Mouse (Mus musculus): ENCODE data around the gene Phactr2.

Gene Phactr2

DNA sequence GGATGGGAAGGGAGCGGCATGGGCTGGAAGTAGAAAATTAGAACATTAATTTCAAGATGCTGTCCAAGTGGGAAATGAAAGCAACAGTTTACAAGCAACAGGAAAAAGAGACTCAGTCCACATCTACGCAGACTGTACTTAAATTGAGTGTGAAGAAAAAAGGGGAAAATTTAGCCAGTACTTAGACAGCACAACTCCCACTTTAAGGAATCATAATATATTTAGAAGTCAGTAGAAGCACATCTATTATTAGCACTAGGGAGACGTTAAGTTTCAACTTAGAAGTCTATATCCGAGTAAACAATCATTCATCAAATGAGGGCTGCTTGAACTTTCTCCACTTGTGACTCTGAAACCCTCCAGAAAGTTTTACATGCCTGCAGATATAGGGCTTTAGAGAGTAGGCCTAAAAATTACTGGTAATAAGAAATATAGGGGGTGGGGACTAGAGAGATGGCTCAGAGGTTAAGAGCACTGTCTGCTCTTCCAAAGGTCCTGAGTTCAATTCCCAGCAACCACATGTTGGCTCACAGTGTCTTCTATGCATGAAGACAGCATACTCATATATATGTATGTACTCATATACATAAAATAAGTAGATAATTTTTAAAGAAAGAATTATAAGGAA lies 142.7 kb downstream of the Phactr2 start:
- intact Hi-C loops (cut with DNase I), result no loop called here

DNA sequence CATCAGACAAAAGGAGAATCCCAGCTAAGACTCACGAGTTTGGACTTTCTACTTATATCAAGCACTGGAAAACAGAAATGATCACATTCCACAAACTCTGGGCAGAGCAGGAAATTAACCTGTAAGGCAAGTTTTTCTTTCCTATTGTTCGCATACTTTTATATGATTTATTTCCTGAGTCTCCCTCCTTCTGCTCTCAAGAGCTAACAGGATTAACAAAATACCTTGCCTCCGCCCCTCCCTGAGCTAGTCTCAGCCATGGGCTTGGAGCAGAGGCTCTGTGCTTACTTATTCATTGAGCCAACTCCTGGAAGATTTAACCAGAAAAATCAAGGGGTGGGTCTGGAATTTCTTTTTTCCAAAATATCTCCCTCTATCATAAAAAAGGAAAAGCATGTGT lies 145.6 kb downstream of the Phactr2 start:
- intact Hi-C loops (cut with DNase I), result no loop called here

DNA sequence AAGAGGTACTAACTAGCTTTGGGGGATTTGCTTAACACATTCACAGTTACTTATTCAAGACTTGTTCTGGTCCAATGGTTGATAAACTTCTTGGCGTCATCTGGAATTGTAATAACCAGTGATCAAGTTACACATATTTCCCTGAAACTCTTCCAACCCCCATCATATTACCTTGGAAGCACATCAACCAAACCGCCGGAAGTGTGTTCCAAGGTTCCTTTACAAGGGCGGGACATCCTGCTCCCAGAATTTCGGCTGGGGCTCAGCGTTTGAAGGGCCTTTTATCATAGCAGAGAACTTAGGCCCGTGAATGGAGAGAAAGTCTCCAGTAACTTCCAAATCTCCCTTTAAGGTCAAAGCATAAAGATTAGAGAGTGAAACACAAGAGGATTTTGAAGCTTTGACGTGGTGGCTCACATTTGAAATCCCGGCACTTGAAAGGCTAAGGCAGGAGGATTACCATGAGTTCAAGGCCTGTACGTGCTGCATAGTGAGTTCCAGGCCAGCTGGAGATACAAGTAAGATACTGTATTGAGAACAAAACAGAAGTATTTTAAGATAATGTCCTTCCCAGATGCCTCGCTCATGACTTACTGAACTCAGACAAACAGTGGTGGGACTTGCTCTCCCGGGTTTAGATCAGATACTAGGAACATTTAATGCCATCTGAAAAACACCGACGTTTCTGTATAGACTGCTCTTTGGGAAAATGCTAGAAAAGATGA lies 147.9 kb downstream of the Phactr2 start:
- intact Hi-C loops (cut with DNase I), result no loop called here

DNA sequence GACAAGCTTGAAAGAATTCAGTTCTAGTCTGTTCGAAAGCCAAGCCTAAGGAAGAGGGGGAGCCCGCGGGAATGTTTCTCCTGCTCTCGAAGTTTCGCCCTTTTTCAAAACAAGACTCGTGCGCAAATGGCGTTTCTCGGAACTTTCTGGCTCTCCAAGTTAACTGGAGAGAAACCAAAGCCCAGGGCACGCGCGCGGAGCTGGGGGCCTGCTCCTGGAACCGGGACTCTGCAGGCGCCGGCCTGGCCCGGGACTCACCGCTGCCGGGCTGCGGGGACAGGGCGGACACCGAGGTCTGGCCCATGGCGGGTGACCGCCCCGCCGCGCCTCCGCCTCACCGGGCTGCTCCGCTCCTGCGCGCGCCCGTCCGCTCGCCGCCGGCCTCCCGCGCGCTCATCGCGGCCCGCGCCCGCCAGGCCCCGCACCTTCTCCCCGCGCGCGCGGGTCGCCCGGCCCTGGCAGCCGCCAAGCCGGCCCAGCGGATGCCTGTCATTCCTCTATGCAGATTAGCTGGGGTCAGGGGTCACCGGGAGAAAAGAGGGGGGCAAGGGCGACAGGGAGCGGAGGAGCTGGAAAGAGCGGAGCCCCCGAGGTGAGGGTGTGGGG lies 150.3 kb downstream of the Phactr2 start:
- intact Hi-C loops (cut with DNase I), result no loop called here

GRCm38 (mm10) chr10:13323139-13323805 lies 150.9 kb downstream of the Phactr2 start:
- intact Hi-C loops (cut with DNase I), result no loop called here

- intact Hi-C loops (cut with DNase I), result no loop called here
These were observed 159.2 kb downstream of the Phactr2 start for GRCm38 (mm10) chr10:13314999-13315398.

DNA sequence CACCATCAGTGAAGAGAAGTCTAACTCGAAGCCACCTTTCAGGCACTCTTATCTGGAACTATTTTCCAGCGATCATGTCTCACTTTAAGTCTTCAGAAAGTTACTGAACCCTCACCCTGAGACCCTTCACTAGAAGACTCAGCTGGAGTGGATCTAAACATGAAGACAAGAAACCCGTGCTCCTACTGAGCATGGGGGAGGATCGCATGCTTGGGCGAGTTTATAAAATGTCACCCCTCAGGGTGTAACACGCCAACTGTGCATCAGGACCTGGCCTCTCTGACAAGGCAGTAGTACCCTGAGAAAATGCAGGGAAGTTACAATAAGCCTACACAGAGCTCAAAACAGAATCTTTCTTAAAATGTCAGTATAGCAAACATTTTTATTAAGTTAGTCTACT lies 161.6 kb downstream of the Phactr2 start:
- intact Hi-C loops (cut with DNase I), result no loop called here

DNA sequence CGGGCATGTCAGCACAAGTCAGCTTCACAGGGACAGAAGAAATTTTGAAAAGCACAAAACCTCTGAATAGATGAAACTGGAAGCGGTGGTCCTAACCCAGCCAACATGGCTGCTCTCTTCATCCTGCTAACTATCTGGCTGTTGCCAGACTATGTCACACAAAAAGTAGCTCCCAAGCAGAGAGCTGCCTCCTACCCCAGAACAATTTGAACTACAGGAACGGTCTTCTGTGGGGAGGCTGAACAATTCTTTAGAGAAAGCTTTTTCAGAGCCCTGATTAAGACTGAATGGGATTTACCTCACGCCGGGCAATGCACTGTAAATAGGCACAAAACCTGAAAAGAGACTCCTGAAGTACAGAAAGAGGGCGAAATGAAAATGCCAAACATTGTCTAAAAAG lies 162.6 kb downstream of the Phactr2 start:
- intact Hi-C loops (cut with DNase I), result no loop called here

- intact Hi-C loops (cut with DNase I), result no loop called here
These were observed 164.1 kb downstream of the Phactr2 start for GRCm38 (mm10) chr10:13310075-13310474.

DNA sequence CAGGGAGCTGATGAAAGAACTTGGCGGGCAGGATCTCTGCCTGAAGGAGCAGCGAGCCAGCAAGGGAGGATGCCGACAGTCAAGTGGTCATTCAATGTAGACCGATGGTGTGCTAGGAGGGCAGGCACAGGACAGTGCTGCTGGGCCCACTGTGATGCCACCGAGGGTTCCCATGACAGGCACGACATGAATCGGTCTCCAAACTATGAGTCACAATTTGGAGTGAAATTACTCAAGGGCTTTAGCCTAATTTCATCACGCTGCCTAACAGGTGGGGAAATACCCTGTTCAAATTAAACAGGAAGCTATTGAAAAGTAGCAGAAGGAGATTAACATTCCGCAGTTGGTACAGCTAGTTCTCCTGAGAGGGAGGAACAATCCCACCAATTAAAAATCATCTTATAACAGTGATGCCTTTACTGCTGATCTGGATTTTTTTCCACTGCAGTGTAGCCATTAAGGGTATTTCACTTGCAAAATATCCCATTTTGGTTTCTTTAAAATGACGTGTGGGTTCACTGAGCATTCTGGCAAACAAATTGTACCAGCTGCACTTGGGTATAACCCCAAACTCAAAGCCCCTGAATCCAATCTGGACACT lies 169.5 kb downstream of the Phactr2 start:
- intact Hi-C loops (cut with DNase I), result no loop called here

DNA sequence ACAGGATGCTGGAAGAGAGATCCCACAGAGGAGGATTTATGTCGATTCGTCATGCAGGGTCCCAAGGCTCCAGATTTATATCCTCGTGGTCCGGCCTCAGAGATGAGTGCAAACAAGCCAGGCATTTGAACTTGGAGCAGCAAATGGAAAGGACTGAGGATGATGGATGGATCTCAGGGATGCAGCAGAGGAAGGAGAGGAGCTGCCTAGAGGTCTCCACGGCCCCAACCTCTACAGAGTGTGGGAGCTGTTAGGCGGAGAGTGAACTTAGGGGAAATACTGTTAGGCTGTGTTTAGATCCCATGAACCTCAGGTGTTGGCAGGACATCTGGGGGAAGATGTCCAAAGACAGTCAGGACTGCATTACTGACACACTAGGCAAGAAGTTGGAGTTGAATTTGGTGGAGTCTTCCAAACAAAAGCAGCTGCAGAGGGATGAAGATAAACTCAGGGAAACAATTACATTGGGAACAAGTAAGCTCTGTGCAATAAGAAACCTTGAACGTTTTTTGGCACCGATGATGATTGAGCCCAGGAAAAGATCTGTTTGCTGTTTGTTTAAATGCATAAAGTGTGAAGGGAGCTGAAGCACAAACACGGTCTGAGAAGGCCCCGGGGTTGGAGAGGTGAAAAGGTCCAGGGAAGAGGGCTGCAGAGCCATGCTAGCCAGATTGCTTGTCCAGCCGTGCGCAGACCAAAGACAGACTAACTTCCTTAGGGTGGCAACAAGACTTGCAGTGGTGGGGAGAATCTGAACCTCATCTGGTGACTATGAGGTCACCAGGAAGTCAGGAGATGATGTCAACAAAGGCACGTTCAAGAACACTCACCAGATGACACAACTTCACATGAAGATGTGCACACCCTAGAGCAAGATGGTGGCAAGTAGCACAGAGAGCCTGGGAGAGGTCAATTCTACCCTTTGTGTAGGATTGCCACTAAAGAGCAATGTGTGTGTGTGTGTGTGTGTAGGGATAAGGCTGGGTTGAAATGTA lies 170.6 kb downstream of the Phactr2 start:
- intact Hi-C loops (cut with DNase I), result no loop called here

DNA sequence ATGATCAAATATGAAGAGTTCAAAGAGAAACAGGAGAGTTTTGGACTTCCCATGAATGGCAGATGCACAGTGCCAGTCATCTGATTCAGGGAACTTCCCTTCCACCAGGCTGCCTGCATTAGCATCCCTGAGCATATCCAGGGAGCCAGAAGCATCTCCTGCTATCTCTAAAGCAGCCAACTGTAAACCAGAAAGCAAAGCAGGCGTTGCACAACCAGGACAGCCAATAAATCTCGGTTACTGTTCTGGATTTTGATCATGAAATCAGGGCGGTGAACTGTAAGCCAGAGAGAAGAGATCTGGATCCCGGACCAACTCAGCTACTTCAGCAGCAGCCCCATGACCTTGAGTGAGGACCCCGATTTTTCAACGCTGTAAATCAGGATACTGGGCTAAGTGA lies 173.6 kb downstream of the Phactr2 start:
- intact Hi-C loops (cut with DNase I), result no loop called here

- intact Hi-C loops (cut with DNase I), result no loop called here
These were observed 174.0 kb downstream of the Phactr2 start for GRCm38 (mm10) chr10:13300196-13300595.

GRCm38 (mm10) chr10:13294886-13295285 lies 179.3 kb downstream of the Phactr2 start:
- intact Hi-C loops (cut with DNase I), result no loop called here

- intact Hi-C loops (cut with DNase I), result no loop called here
These were observed 182.2 kb downstream of the Phactr2 start for GRCm38 (mm10) chr10:13292026-13292425.

GRCm38 (mm10) chr10:13289252-13289961 lies 184.8 kb downstream of the Phactr2 start:
- intact Hi-C loops (cut with DNase I), result no loop called here

DNA sequence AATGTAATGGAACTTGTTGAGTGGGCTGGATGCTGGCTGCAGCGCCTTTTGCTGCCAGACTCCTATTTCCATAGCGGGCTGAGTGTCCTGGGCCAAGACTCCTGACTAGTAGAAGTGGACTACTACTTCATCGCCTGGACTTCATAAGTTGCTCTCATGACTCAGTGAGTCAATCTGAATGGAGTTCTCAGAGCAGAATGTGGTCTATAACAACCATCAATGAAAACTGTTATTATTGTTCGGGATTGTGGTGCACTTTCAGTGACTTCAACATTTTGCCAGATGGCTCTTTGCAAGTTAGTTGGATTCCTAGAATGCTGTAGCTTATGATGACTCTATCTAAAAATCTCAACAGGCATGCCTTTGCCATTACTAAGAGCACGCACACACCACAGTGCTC lies 185.9 kb downstream of the Phactr2 start:
- intact Hi-C loops (cut with DNase I), result no loop called here

GRCm38 (mm10) chr10:13283441-13283840 lies 190.8 kb downstream of the Phactr2 start:
- intact Hi-C loops (cut with DNase I), result no loop called here

GRCm38 (mm10) chr10:13280298-13280853 lies 193.8 kb downstream of the Phactr2 start:
- intact Hi-C loops (cut with DNase I), result no loop called here

GRCm38 (mm10) chr10:13276298-13276697 lies 197.9 kb downstream of the Phactr2 start:
- intact Hi-C loops (cut with DNase I), result no loop called here
